Mouse (Mus musculus): ENCODE results near the gene Dmbt1. TPM values are rescaled to one million over a fixed set of nuclear protein-coding genes. Genes with fewer than 3 reads are reported as not detected.

Dmbt1 gene
- total and polyA plus RNA-seq, 3 experiments, result not detected

GRCm38 (mm10) chr7:131162251-131162650 lies 130.4 kb downstream of the Dmbt1 start:
- no peaks in the 10 kb centered on the region for H3K79me2 ChIP-seq (replicated peaks; ENCODE audit: control insufficient read depth, extremely low read depth, insufficient read depth, poor library complexity, severe bottlenecking)
- H3K4me3 ChIP-seq (replicated peaks in 1 of 3; ENCODE audit: low read depth in 2 of 3, low read length in 2 of 3, poor library complexity in 1 of 3), result no peak overlapping the region
- no peak overlapping the region for H3K9ac ChIP-seq (ENCODE audit: insufficient read depth, low read depth)
- in situ Hi-C loops (cut with MboI; ENCODE audit: low pct_ligation_motif_present, low pct_unique_long_range_greater_than_20kb, low sequenced_read_pairs) (no loop called here), dilution Hi-C loops (cut with MboI; ENCODE audit: extremely low pct_ligation_motif_present, extremely low pct_unique_long_range_greater_than_20kb, low sequenced_read_pairs) (no loop called here)
- TF ChIP-seq USF1 (IDR thresholded peaks at IDR 0.05; ENCODE audit: low read depth, low read length) (no peak), MAFK (IDR thresholded peaks at IDR 0.05; ENCODE audit: insufficient replicate concordance, low read length) (no peak), MYC (IDR thresholded peaks at IDR 0.05; ENCODE audit: low read depth, low read length) (no peak), JUN (IDR thresholded peaks at IDR 0.05; ENCODE audit: insufficient read depth, low read depth, low read length) (no peak), BHLHE40 (IDR thresholded peaks at IDR 0.05; ENCODE audit: low read depth, low read length) (no peak), USF2 (conservative IDR thresholded peaks at IDR 0.05; ENCODE audit: low read depth, low read length) (no peak), SIN3A (IDR thresholded peaks at IDR 0.05; ENCODE audit: low read length) (no peak), E2F4 (IDR thresholded peaks at IDR 0.05; ENCODE audit: insufficient replicate concordance, low read depth, low read length) (no peak), ZKSCAN1 (IDR thresholded peaks at IDR 0.05; ENCODE audit: borderline replicate concordance, low read depth, low read length) (no peak)
- DNase-seq (ENCODE audit: extremely low read depth), result no peak
- no peaks in the 10 kb centered on the region for H3K9me3 ChIP-seq (replicated peaks; ENCODE audit: low read length)
- no peak overlapping the region for H3K4me2 ChIP-seq (ENCODE audit: insufficient read depth, low read depth, poor library complexity, severe bottlenecking)
- H3K27me3 ChIP-seq (replicated peaks), result peaks cover 33% of the 10 kb centered on the region
- no peaks in the 10 kb centered on the region for H3K36me3 ChIP-seq (replicated peaks in 1 of 2; ENCODE audit: control insufficient read depth in 1 of 2, insufficient read depth in 1 of 2, low read length in 1 of 2)
- H3K27ac ChIP-seq (ENCODE audit: insufficient read depth, low read depth), result no peak overlapping the region
- no peaks in the 10 kb centered on the region for H3K4me1 ChIP-seq (ENCODE audit: control insufficient read depth in 1 of 2, insufficient read depth in 2 of 2)

DNA sequence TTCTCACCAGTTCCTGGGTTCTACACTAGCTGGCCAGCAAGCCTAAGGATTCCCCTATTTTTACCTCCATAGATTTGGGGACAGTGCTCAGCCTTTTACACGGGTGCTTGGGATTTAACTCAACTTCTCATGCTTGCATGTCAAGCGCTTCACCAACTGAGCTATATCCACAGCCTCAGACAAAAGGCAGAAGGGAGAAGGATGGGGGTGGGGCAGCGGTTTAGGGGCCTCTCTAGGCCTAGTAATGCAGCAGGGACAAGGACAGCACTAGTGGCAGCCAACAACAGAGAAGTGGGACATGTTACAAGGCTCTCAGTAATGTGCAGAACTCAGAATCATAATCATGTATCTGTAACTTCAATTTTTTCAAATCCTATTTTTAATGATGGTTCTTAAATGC lies 135.9 kb downstream of the Dmbt1 start:
- TF ChIP-seq RCOR1 (conservative IDR thresholded peaks at IDR 0.05; ENCODE audit: low read depth, low read length) (no peak), BHLHE40 (IDR thresholded peaks at IDR 0.05; ENCODE audit: low read depth, low read length) (no peak), ZNF384 (IDR thresholded peaks at IDR 0.05; ENCODE audit: low read depth, low read length) (no peak), JUN (IDR thresholded peaks at IDR 0.05; ENCODE audit: insufficient read depth, low read depth, low read length) (no peak), MAZ (IDR thresholded peaks at IDR 0.05; ENCODE audit: low read depth, low read length) (no peak), ELF1 (IDR thresholded peaks at IDR 0.05; ENCODE audit: low read depth, low read length) (no peak), ZKSCAN1 (IDR thresholded peaks at IDR 0.05; ENCODE audit: borderline replicate concordance, low read depth, low read length) (no peak)
- Histone ChIP-seq H3K4me1 (ENCODE audit: control insufficient read depth in 1 of 2, insufficient read depth in 2 of 2) (no peaks in the 10 kb centered on the region), H3K27me3 (replicated peaks) (peaks cover 49% of the 10 kb centered on the region), H3K4me3 (replicated peaks in 1 of 3; ENCODE audit: low read depth in 2 of 3, low read length in 2 of 3, poor library complexity in 1 of 3) (no peak overlapping the region), H3K9ac (ENCODE audit: insufficient read depth, low read depth) (no peak overlapping the region), H3K79me2 (replicated peaks; ENCODE audit: control insufficient read depth, extremely low read depth, insufficient read depth, poor library complexity, severe bottlenecking) (no peaks in the 10 kb centered on the region), H3K4me2 (ENCODE audit: insufficient read depth, low read depth, poor library complexity, severe bottlenecking) (no peak overlapping the region), H3K27ac (ENCODE audit: insufficient read depth, low read depth) (no peak overlapping the region), H3K9me3 (replicated peaks; ENCODE audit: low read length) (peaks cover 2% of the 10 kb centered on the region), H3K36me3 (replicated peaks in 1 of 2; ENCODE audit: control insufficient read depth in 1 of 2, insufficient read depth in 1 of 2, low read length in 1 of 2) (no peaks in the 10 kb centered on the region)
- dilution Hi-C loops (cut with MboI; ENCODE audit: extremely low pct_ligation_motif_present, extremely low pct_unique_long_range_greater_than_20kb, low sequenced_read_pairs), result no loop called here
- DNase-seq (ENCODE audit: extremely low read depth), result no peak
- in situ Hi-C loops (cut with MboI; ENCODE audit: low pct_ligation_motif_present, low pct_unique_long_range_greater_than_20kb, low sequenced_read_pairs), result no loop called here

DNA sequence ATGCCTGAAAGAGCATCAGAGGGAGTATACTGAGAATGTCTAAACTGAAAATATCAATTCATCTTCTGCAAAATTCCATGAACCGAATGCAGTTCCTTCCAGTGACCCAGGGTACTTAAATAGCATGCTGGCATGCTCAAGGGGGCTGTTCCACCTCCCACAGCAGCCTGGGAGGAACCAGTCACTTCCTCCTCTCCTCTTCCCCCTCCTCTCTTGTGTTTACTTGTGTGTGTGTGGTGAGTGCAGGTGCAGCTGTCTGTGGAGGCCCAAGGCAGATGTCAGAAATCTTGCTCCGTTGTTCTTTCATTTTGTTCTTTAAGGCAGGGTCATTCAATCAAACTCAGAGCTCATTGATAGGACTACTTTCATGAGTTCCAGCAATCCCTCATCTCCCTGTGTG lies 137.2 kb downstream of the Dmbt1 start:
- Histone ChIP-seq H3K9me3 (replicated peaks; ENCODE audit: low read length) (peaks cover 2% of the 10 kb centered on the region), H3K36me3 (replicated peaks in 1 of 2; ENCODE audit: control insufficient read depth in 1 of 2, insufficient read depth in 1 of 2, low read length in 1 of 2) (no peaks in the 10 kb centered on the region), H3K27ac (ENCODE audit: insufficient read depth, low read depth) (no peak overlapping the region), H3K9ac (ENCODE audit: insufficient read depth, low read depth) (no peak overlapping the region), H3K4me3 (replicated peaks in 1 of 3; ENCODE audit: low read depth in 2 of 3, low read length in 2 of 3, poor library complexity in 1 of 3) (no peak overlapping the region), H3K27me3 (replicated peaks) (peaks cover 63% of the 10 kb centered on the region), H3K4me1 (ENCODE audit: control insufficient read depth in 1 of 2, insufficient read depth in 2 of 2) (no peaks in the 10 kb centered on the region), H3K4me2 (ENCODE audit: insufficient read depth, low read depth, poor library complexity, severe bottlenecking) (no peak overlapping the region), H3K79me2 (replicated peaks; ENCODE audit: control insufficient read depth, extremely low read depth, insufficient read depth, poor library complexity, severe bottlenecking) (no peaks in the 10 kb centered on the region)
- in situ Hi-C loops (cut with MboI; ENCODE audit: low pct_ligation_motif_present, low pct_unique_long_range_greater_than_20kb, low sequenced_read_pairs), result no loop called here
- dilution Hi-C loops (cut with MboI; ENCODE audit: extremely low pct_ligation_motif_present, extremely low pct_unique_long_range_greater_than_20kb, low sequenced_read_pairs), result no loop called here
- TF ChIP-seq POLR2AphosphoS2 (IDR thresholded peaks at IDR 0.05; ENCODE audit: low read depth, low read length) (no peak), ETS1 (conservative IDR thresholded peaks at IDR 0.05; ENCODE audit: low read depth, low read length) (no peak), CHD2 (IDR thresholded peaks at IDR 0.05; ENCODE audit: low read length) (no peak), RCOR1 (conservative IDR thresholded peaks at IDR 0.05; ENCODE audit: low read depth, low read length) (no peak), CHD1 (IDR thresholded peaks at IDR 0.05; ENCODE audit: low read depth, low read length) (no peak)
- DNase-seq (ENCODE audit: extremely low read depth), result no peak
